Mouse (Mus musculus): ENCODE measurements around the gene Fancc.

- TF ChIP-seq MYOG (IDR thresholded peaks at IDR 0.05; ENCODE audit: control insufficient read depth in 1 of 3, insufficient read depth in 1 of 3, insufficient read length in 2 of 3, low read depth in 2 of 3) = no peak
- TF ChIP-seq USF1 (IDR thresholded peaks at IDR 0.05; ENCODE audit: low read depth) = no peak
- no peak for TF ChIP-seq POLR2A (IDR thresholded peaks at IDR 0.05; ENCODE audit: insufficient read length, low read depth)
- TF ChIP-seq POLR2AphosphoS2 (IDR thresholded peaks at IDR 0.05; ENCODE audit: insufficient read length, low read depth) = peak; percentile 96
- no peak for TF ChIP-seq TCF12 (IDR thresholded peaks at IDR 0.05; ENCODE audit: insufficient read depth, poor library complexity, severe bottlenecking)
- TF ChIP-seq REST (IDR thresholded peaks at IDR 0.05; ENCODE audit: insufficient read depth, insufficient read length) = no peak
- TF ChIP-seq MYOD1 (IDR thresholded peaks at IDR 0.05; ENCODE audit: control insufficient read depth in 1 of 3, insufficient read length in 2 of 3, low read depth in 2 of 3) = no peak
- no peak for TF ChIP-seq SRF (IDR thresholded peaks at IDR 0.05; ENCODE audit: control insufficient read depth, insufficient read length, low read depth)
- TF ChIP-seq TCF3 (IDR thresholded peaks at IDR 0.05; ENCODE audit: insufficient read length, low read depth) = no peak
- TF ChIP-seq MAX (IDR thresholded peaks at IDR 0.05; ENCODE audit: low read depth) = no peak
- no peak for TF ChIP-seq E2F4 (IDR thresholded peaks at IDR 0.05; ENCODE audit: insufficient read depth)
Observed at GRCm38 (mm10) chr13:63306768-63307167, 190.3 kb downstream of the Fancc start.

Measured in myocyte (in vitro differentiated cells).